Mouse (Mus musculus): ENCODE measurements around the gene Lhx2.

GRCm38 (mm10) chr2:38313399-38313798, 25.7 kb upstream of the Lhx2 start:
- TF ChIP-seq CTCF (IDR thresholded peaks at IDR 0.05; ENCODE audit: extremely low read depth, insufficient read depth, low read length) (no peak), POLR2A (IDR thresholded peaks at IDR 0.05; ENCODE audit: extremely low read depth, insufficient read depth, low read length) (no peak)
